Mouse (Mus musculus) lung, embryonic 16.5 days (tissue): ENCODE results near the gene Apbb1ip. TPM values are rescaled to one million over a fixed set of nuclear protein-coding genes. Genes with fewer than 3 reads are reported as not detected.

Source experiments
- ATAC-seq: fragments of 200-750 bp; cut with Nextera tagmentation; 2 replicates; pipeline ENCODE4 v1.8.0; 2017; ENCODE audit warnings: low read depth, mild to moderate bottlenecking, moderate library complexity
- H3K27ac ChIP-seq: fragments of 300-500 bp; sonication (generic); 2 replicates; pipeline ENCODE4 v1.5.1; 2014; ENCODE audit warnings: mild to moderate bottlenecking, control low read depth, low read length
- H3K27me3 ChIP-seq: fragments of 300-500 bp; sonication (generic); 2 replicates; pipeline ENCODE4 v1.6.1; 2014; ENCODE audit warnings: low read depth, low read length, mixed read lengths; ENCODE audit not compliant: control insufficient read depth, insufficient read depth
- H3K36me3 ChIP-seq: fragments of 300-500 bp; sonication (generic); 2 replicates; pipeline ENCODE4 v1.6.1; 2014; ENCODE audit warnings: low read length; ENCODE audit not compliant: control insufficient read depth, insufficient read depth
- H3K4me1 ChIP-seq: fragments of 300-500 bp; sonication (generic); replicated peaks from 2 replicates; pipeline ENCODE4 v1.6.1; 2014; ENCODE audit warnings: low read length, mixed read lengths; ENCODE audit not compliant: control insufficient read depth, insufficient read depth
- H3K4me2 ChIP-seq: fragments of 300-500 bp; sonication (generic); 2 replicates; pipeline ENCODE4 v1.6.1; 2014; ENCODE audit warnings: low read depth, low read length, control low read depth
- H3K4me3 ChIP-seq: fragments of 300-500 bp; sonication (generic); 2 replicates; pipeline ENCODE4 v1.5.1; 2014; ENCODE audit warnings: mild to moderate bottlenecking, low read length, control low read depth
- H3K9ac ChIP-seq: fragments of 300-500 bp; sonication (generic); 2 replicates; pipeline ENCODE4 v1.6.1; 2014; ENCODE audit warnings: low read length, control low read depth
- H3K9me3 ChIP-seq: fragments of 300-500 bp; sonication (generic); 2 replicates; pipeline ENCODE4 v1.6.1; 2016; ENCODE audit warnings: low read length; ENCODE audit not compliant: control insufficient read depth
- WGBS: fragments of 180-500 bp; shearing (Covaris S2); extraction: QIAGEN DNeasy Blood & Tissue Kit; methylation state at CpG from one replicate; pipeline ENCODE4 v1.1.7; 2014; 5-methylcytosine and 5-hydroxymethylcytosine counted together
- polyA plus RNA-seq: library from polyadenylated mRNA; unstranded; fragments of >200 nt; fragmentation: Nextera tagmentation; extraction: Ambion mirVana; gene quantifications from 2 replicates; pipeline ENCODE4 v1.2.1, GENCODE M21; 2015

Apbb1ip gene
- polyA plus RNA-seq, 1 experiment from 2014 or later: 1.6 TPM

- H3K9ac ChIP-seq: no peak overlapping the region
- 0 out of 2 replicates have a peak, but pooled peaks cover 3% of the 10 kb centered on the region for H3K9me3 ChIP-seq
- no peaks in the 10 kb centered on the region for H3K27me3 ChIP-seq
- no peak for ATAC-seq
- H3K36me3 ChIP-seq: no peaks in the 10 kb centered on the region
- no peak overlapping the region for H3K4me2 ChIP-seq
- 70% methylated on average over 2 of the region's 2 CpGs for WGBS
- no peaks in the 10 kb centered on the region for H3K4me1 ChIP-seq
- no peak overlapping the region for H3K4me3 ChIP-seq
- H3K27ac ChIP-seq: no peak overlapping the region
Observed at GRCm38 (mm10) chr2:22799430-22800041, 25.6 kb downstream of the Apbb1ip start.

GRCm38 (mm10) chr2:22805589-22805988 lies 31.7 kb downstream of the Apbb1ip start:
- H3K36me3 ChIP-seq: no peaks in the 10 kb centered on the region
- 70% methylated on average over 2 of the region's 2 CpGs for WGBS
- no peak for ATAC-seq

GRCm38 (mm10) chr2:22806576-22806975 lies 32.7 kb downstream of the Apbb1ip start:
- Histone ChIP-seq H3K27ac (no peak overlapping the region), H3K4me1 (no peaks in the 10 kb centered on the region), H3K36me3 (no peaks in the 10 kb centered on the region), H3K4me2 (no peak overlapping the region), H3K9ac (no peak overlapping the region), H3K9me3 (no peaks in the 10 kb centered on the region), H3K4me3 (no peak overlapping the region), H3K27me3 (no peaks in the 10 kb centered on the region)
- no peak for ATAC-seq
- 95% methylated on average over 1 of the region's 1 CpGs for WGBS

More at GRCm38 (mm10) chr2:22805589-22805988, 31.7 kb downstream of the Apbb1ip start:
- Histone ChIP-seq H3K27me3 (no peaks in the 10 kb centered on the region), H3K9me3 (no peaks in the 10 kb centered on the region), H3K4me2 (no peak overlapping the region), H3K4me3 (no peak overlapping the region), H3K4me1 (no peaks in the 10 kb centered on the region), H3K9ac (no peak overlapping the region), H3K27ac (no peak overlapping the region)

GRCm38 (mm10) chr2:22807312-22807711 lies 33.4 kb downstream of the Apbb1ip start:
- 27% methylated on average over 1 of the region's 1 CpGs for WGBS

GRCm38 (mm10) chr2:22810851-22811250 lies 37.0 kb downstream of the Apbb1ip start:
- no peaks in the 10 kb centered on the region for H3K36me3 ChIP-seq
- no peaks in the 10 kb centered on the region for H3K4me1 ChIP-seq
- WGBS: 87% methylated on average over 4 of the region's 4 CpGs
- H3K4me3 ChIP-seq: no peak overlapping the region
- no peak overlapping the region for H3K4me2 ChIP-seq
- no peak for ATAC-seq
- H3K27me3 ChIP-seq: no peaks in the 10 kb centered on the region
- H3K9me3 ChIP-seq: no peaks in the 10 kb centered on the region
- no peak overlapping the region for H3K27ac ChIP-seq
- no peak overlapping the region for H3K9ac ChIP-seq

More at GRCm38 (mm10) chr2:22807312-22807711, 33.4 kb downstream of the Apbb1ip start:
- Histone ChIP-seq H3K4me2 (no peak overlapping the region), H3K36me3 (no peaks in the 10 kb centered on the region), H3K9ac (no peak overlapping the region), H3K4me1 (no peaks in the 10 kb centered on the region), H3K27me3 (no peaks in the 10 kb centered on the region), H3K9me3 (no peaks in the 10 kb centered on the region), H3K27ac (no peak overlapping the region), H3K4me3 (no peak overlapping the region)
- no peak for ATAC-seq

- Histone ChIP-seq H3K4me1 (no peaks in the 10 kb centered on the region), H3K36me3 (no peaks in the 10 kb centered on the region), H3K27ac (no peak overlapping the region), H3K4me3 (no peak overlapping the region), H3K4me2 (no peak overlapping the region), H3K27me3 (no peaks in the 10 kb centered on the region), H3K9me3 (no peaks in the 10 kb centered on the region), H3K9ac (no peak overlapping the region)
- ATAC-seq: no peak
- WGBS: 80% methylated on average over 8 of the region's 8 CpGs
Observed at GRCm38 (mm10) chr2:22811466-22811865, 37.6 kb downstream of the Apbb1ip start.

- ATAC-seq: no peak
- no peaks in the 10 kb centered on the region for H3K4me1 ChIP-seq
- no peak overlapping the region for H3K4me3 ChIP-seq
- no peaks in the 10 kb centered on the region for H3K36me3 ChIP-seq
- no peak overlapping the region for H3K9ac ChIP-seq
- no peaks in the 10 kb centered on the region for H3K9me3 ChIP-seq
- 67% methylated on average over 5 of the region's 5 CpGs for WGBS
- H3K27ac ChIP-seq: no peak overlapping the region
- H3K4me2 ChIP-seq: no peak overlapping the region
- H3K27me3 ChIP-seq: no peaks in the 10 kb centered on the region
Observed at GRCm38 (mm10) chr2:22813921-22814320, 40.0 kb downstream of the Apbb1ip start.

GRCm38 (mm10) chr2:22815674-22816073 lies 41.8 kb downstream of the Apbb1ip start:
- Histone ChIP-seq H3K36me3 (no peaks in the 10 kb centered on the region), H3K4me3 (no peak overlapping the region), H3K9ac (no peak overlapping the region), H3K4me2 (no peak overlapping the region), H3K27ac (no peak overlapping the region), H3K27me3 (no peaks in the 10 kb centered on the region), H3K4me1 (no peaks in the 10 kb centered on the region), H3K9me3 (no peaks in the 10 kb centered on the region)
- 96% methylated on average over 2 of the region's 2 CpGs for WGBS
- no peak for ATAC-seq

- H3K27me3 ChIP-seq: no peaks in the 10 kb centered on the region
- no peak for ATAC-seq
- H3K9me3 ChIP-seq: no peaks in the 10 kb centered on the region
- no peak overlapping the region for H3K9ac ChIP-seq
- H3K4me3 ChIP-seq: no peak overlapping the region
- H3K4me2 ChIP-seq: no peak overlapping the region
- 41% methylated on average over 1 of the region's 1 CpGs for WGBS
- no peaks in the 10 kb centered on the region for H3K36me3 ChIP-seq
- no peak overlapping the region for H3K27ac ChIP-seq
- H3K4me1 ChIP-seq: no peaks in the 10 kb centered on the region
Observed at GRCm38 (mm10) chr2:22816231-22816630, 42.3 kb downstream of the Apbb1ip start.

GRCm38 (mm10) chr2:22822293-22822692 lies 48.4 kb downstream of the Apbb1ip start:
- H3K36me3 ChIP-seq: no peaks in the 10 kb centered on the region
- H3K27me3 ChIP-seq: no peaks in the 10 kb centered on the region
- H3K9me3 ChIP-seq: no peaks in the 10 kb centered on the region
- H3K4me3 ChIP-seq: no peak overlapping the region
- ATAC-seq: no peak
- 58% methylated on average over 2 of the region's 2 CpGs for WGBS
- H3K4me1 ChIP-seq: no peaks in the 10 kb centered on the region
- no peak overlapping the region for H3K27ac ChIP-seq
- H3K4me2 ChIP-seq: no peak overlapping the region
- H3K9ac ChIP-seq: no peak overlapping the region
